Mouse (Mus musculus) CH12.LX (cell line): Measurements from ENCODE around the gene St3gal3.

ENCODE experiments used
- BHLHE40 ChIP-seq: IDR thresholded peaks from 2 replicates; pipeline ENCODE4 v1.6.1; 2011; ENCODE audit warnings: mild to moderate bottlenecking, low read depth, low read length, improper control_type of control experiment
- CHD1 ChIP-seq: IDR thresholded peaks from 2 replicates; pipeline ENCODE4 v1.6.1; 2012; ENCODE audit warnings: low read depth, low read length, improper control_type of control experiment, inconsistent platforms
- CTCF ChIP-seq, 2 experiments: IDR thresholded peaks in 1 of 2; conservative IDR thresholded peaks in 1 of 2; 2 replicates each; pipeline ENCODE4 v1.5.1; 2011 to 2012; ENCODE audit warnings: low read depth in 2 of 2, low read length in 2 of 2, improper control_type of control experiment in 1 of 2, inconsistent platforms in 1 of 2, mild to moderate bottlenecking in 1 of 2, moderate library complexity in 1 of 2
- JUND ChIP-seq: conservative IDR thresholded peaks from 2 replicates; pipeline ENCODE4 v1.6.1; 2011; ENCODE audit warnings: low read depth, low read length, improper control_type of control experiment
- KAT2A ChIP-seq: IDR thresholded peaks from 2 replicates; pipeline ENCODE4 v1.6.1; 2012; ENCODE audit warnings: low read length, improper control_type of control experiment, inconsistent platforms; ENCODE audit not compliant: insufficient replicate concordance
- MAZ ChIP-seq: IDR thresholded peaks from 2 replicates; pipeline ENCODE4 v1.6.1; 2012; ENCODE audit warnings: low read depth, mild to moderate bottlenecking, inconsistent platforms, low read length, improper control_type of control experiment, moderate library complexity
- MXI1 ChIP-seq: IDR thresholded peaks from 2 replicates; pipeline ENCODE4 v1.6.1; 2011; ENCODE audit warnings: mild to moderate bottlenecking, low read depth, low read length, improper control_type of control experiment
- SIN3A ChIP-seq: IDR thresholded peaks from 2 replicates; pipeline ENCODE4 v1.6.1; 2012; ENCODE audit warnings: low read length, improper control_type of control experiment, inconsistent platforms
- ZNF384 ChIP-seq: IDR thresholded peaks from 2 replicates; pipeline ENCODE4 v1.6.1; 2012; ENCODE audit warnings: low read depth, low read length, improper control_type of control experiment, inconsistent platforms

- TF ChIP-seq CHD1 (no peak), KAT2A (no peak), ZNF384 (no peak), BHLHE40 (no peak), MAZ (no peak), MXI1 (no peak), CTCF (conservative IDR thresholded peaks at IDR 0.05 in 1 of 2, IDR thresholded peaks at IDR 0.05 in 1 of 2; ENCODE audit: low read depth in 2 of 2, low read length in 2 of 2) (no peak), JUND (no peak), SIN3A (no peak)
These were observed 211.3 kb downstream of the St3gal3 start for GRCm38 (mm10) chr4:117923450-117923849.
